Mouse (Mus musculus): ENCODE measurements at regions not wholly inside any gene's neighbourhood (a gene's known extent, or its start where the extent isn't known, plus 50 kb on each side); places are given as distances from the start of the nearest gene placed in this dataset.

DNA sequence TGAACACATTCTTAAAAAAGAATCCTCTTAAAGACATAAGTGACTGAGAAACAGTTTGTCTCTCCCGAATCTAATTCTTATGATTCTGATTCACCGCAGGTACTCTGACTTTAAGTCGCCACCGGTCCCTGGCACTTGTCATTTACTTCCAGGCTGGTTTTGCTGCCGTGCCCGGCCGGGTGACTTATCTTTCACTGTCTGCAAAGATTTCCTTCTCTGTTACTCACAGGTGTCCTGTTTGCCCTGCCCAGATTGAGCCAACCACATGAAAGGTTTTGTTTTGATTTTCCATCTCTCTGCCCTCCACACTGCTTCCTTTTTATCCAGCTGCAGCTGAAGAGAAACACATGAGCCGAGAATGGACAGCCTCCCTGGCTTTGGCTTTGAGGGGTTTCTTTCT, 50.5 kb upstream of the Ssr3 start:
- TF ChIP-seq POLR2A (IDR thresholded peaks at IDR 0.05; ENCODE audit: extremely low read depth, insufficient read depth, low read length) (no peak), CTCF (IDR thresholded peaks at IDR 0.05; ENCODE audit: extremely low read depth, insufficient read depth, low read length) (no peak)
